Mouse (Mus musculus) ES-E14 (cell line): ENCODE results near the gene Gm38394.

ENCODE experiments used
- CHD2 ChIP-seq: IDR thresholded peaks from 2 replicates; pipeline ENCODE4 v1.6.1; 2014; ENCODE audit warnings: mild to moderate bottlenecking, low read depth, low read length, inconsistent platforms
- HCFC1 ChIP-seq: IDR thresholded peaks from 2 replicates; pipeline ENCODE4 v1.6.1; 2012; ENCODE audit warnings: low read length, inconsistent platforms, borderline replicate concordance; ENCODE audit not compliant: insufficient read depth
- MAFK ChIP-seq: IDR thresholded peaks from 2 replicates; pipeline ENCODE4 v1.6.1; 2014; ENCODE audit warnings: mild to moderate bottlenecking, low read depth, low read length, inconsistent platforms; ENCODE audit not compliant: insufficient read depth
- ZC3H11A ChIP-seq: IDR thresholded peaks from 2 replicates; pipeline ENCODE4 v1.6.1; 2012; ENCODE audit warnings: low read depth, mild to moderate bottlenecking, inconsistent platforms, low read length, borderline replicate concordance

GRCm38 (mm10) chr1:133688301-133688700 lies 27.2 kb upstream of the Gm38394 start:
- TF ChIP-seq CHD2 (no peak), HCFC1 (no peak), ZC3H11A (no peak), MAFK (no peak)
